Mouse (Mus musculus) MN1 (cell line): ENCODE data around the gene Mob3b.
A peak's percentile ranks its signal among the peaks of the same experiment; 100 is the strongest.

Experiments
- DNase-seq: peaks from one replicate; pipeline ENCODE4 v3.0.0-alpha.2; 2016; ENCODE audit warnings: low spot score

Mob3b gene

GRCm38 (mm10) chr4:35156751-35157611 lies at the start of gene Mob3b:
TSS of gene Mob3b (minus strand) at chr4:35157484.
- no peak for DNase-seq

- DNase-seq = no peak
These were observed 47.4 kb upstream of the Mob3b start for GRCm38 (mm10) chr4:35204659-35205058.

GRCm38 (mm10) chr4:35203724-35204123 lies 46.4 kb upstream of the Mob3b start:
- DNase-seq = no peak

GRCm38 (mm10) chr4:35201700-35202099 lies 44.4 kb upstream of the Mob3b start:
- DNase-seq = no peak

- peak; percentile 7 for DNase-seq
These were observed 35.4 kb upstream of the Mob3b start for GRCm38 (mm10) chr4:35192725-35193124.

GRCm38 (mm10) chr4:35189794-35190193 lies 32.5 kb upstream of the Mob3b start:
- DNase-seq = no peak

- no peak for DNase-seq
These were observed 30.5 kb upstream of the Mob3b start for GRCm38 (mm10) chr4:35187617-35188326.

- DNase-seq = no peak
These were observed 20.8 kb upstream of the Mob3b start for GRCm38 (mm10) chr4:35177926-35178645.

- DNase-seq = no peak
These were observed 18.3 kb upstream of the Mob3b start for GRCm38 (mm10) chr4:35175566-35175965.

GRCm38 (mm10) chr4:35173551-35173950 lies 16.3 kb upstream of the Mob3b start:
- no peak for DNase-seq

GRCm38 (mm10) chr4:35172471-35172870 lies 15.2 kb upstream of the Mob3b start:
- DNase-seq = no peak

GRCm38 (mm10) chr4:35169571-35170125 lies 12.4 kb upstream of the Mob3b start:
- no peak for DNase-seq

- DNase-seq = no peak
These were observed 10.6 kb upstream of the Mob3b start for GRCm38 (mm10) chr4:35167855-35168254.

GRCm38 (mm10) chr4:35165947-35166346 lies 8.7 kb upstream of the Mob3b start:
- no peak for DNase-seq

GRCm38 (mm10) chr4:35165275-35165674 lies 8.0 kb upstream of the Mob3b start:
- DNase-seq = no peak

- DNase-seq = no peak
These were observed 531 bp upstream of the Mob3b start for GRCm38 (mm10) chr4:35157815-35158214.

- no peak for DNase-seq
These were observed 1.1 kb downstream of the Mob3b start for GRCm38 (mm10) chr4:35156149-35156611.

GRCm38 (mm10) chr4:35155132-35155922 lies 2.0 kb downstream of the Mob3b start:
- DNase-seq = no peak

- DNase-seq = no peak
These were observed 3.2 kb downstream of the Mob3b start for GRCm38 (mm10) chr4:35154051-35154450.

- no peak for DNase-seq
These were observed 5.5 kb downstream of the Mob3b start, which contains the start of gene Ifnk for GRCm38 (mm10) chr4:35151756-35152155. TSS of gene Ifnk (plus strand) at chr4:35152056.

GRCm38 (mm10) chr4:35150706-35151105 lies 6.6 kb downstream of the Mob3b start:
- DNase-seq = no peak
